Mouse (Mus musculus) forebrain, embryonic 12.5 days (tissue): ENCODE data around the gene Tspan17. TPM values are rescaled to one million over a fixed set of nuclear protein-coding genes. Genes with fewer than 3 reads are reported as not detected.

ENCODE experiments used
- polyA plus RNA-seq: library from polyadenylated mRNA; unstranded; fragments of >200 nt; fragmentation: Nextera tagmentation; extraction: Ambion mirVana; gene quantifications from 2 replicates; pipeline ENCODE4 v1.2.1, GENCODE M21; 2016

Gene Tspan17
- polyA plus RNA-seq, 1 experiment from 2014 or later = 12.8 TPM

Other genes starting within 250 kb of the Tspan17 start
- 243 and 259 TPM in 2 replicates for gene 4833439L19Rik, start 223.9 kb upstream of the Tspan17 start, polyA plus RNA-seq
- 44.4 and 50.3 TPM in 2 replicates for gene Arl10, start 214.4 kb upstream of the Tspan17 start, polyA plus RNA-seq
- gene Nop16, start 199.3 kb upstream of the Tspan17 start, polyA plus RNA-seq = 60.4 and 62.0 TPM in 2 replicates
- gene Higd2a, start 199.2 kb upstream of the Tspan17 start, polyA plus RNA-seq = 166 and 167 TPM in 2 replicates
- gene Cltb, start 178.0 kb upstream of the Tspan17 start, polyA plus RNA-seq = 32.7 and 34.6 TPM in 2 replicates
- gene Faf2, start 167.6 kb upstream of the Tspan17 start, polyA plus RNA-seq = 74.1 and 76.7 TPM in 2 replicates
- gene Rnf44, start 95.5 kb upstream of the Tspan17 start, polyA plus RNA-seq = 102 and 113 TPM in 2 replicates
- 0.05 TPM in 1 of 2 replicates, not detected in the other for gene Cdhr2, start 87.9 kb upstream of the Tspan17 start, polyA plus RNA-seq
- 4.3 and 11.3 TPM in 2 replicates for gene Gprin1, start 39.5 kb upstream of the Tspan17 start, polyA plus RNA-seq
- 2.7 and 3.6 TPM in 2 replicates for gene Sncb, start 22.8 kb upstream of the Tspan17 start, polyA plus RNA-seq
- not detected in 2 replicates for gene Eif4e1b, start 5.4 kb upstream of the Tspan17 start, polyA plus RNA-seq
- 4.8 and 5.6 TPM in 2 replicates for gene Unc5a, start 160.0 kb downstream of the Tspan17 start, polyA plus RNA-seq
- 0.32 and 0.96 TPM in 2 replicates for gene Hk3, start 232.0 kb downstream of the Tspan17 start, polyA plus RNA-seq